Mouse (Mus musculus) forebrain, embryonic 16.5 days (tissue): ENCODE measurements at regions not wholly inside any gene's neighbourhood (a gene's known extent, or its start where the extent isn't known, plus 50 kb on each side); places are given as distances from the start of the nearest gene placed in this dataset.
"Not testable (repeated sequence)": the region's sequence is repeated elsewhere in the genome, so short reads cannot be mapped to it uniquely, and the experiment has no call there.

Source experiments
- ATAC-seq: fragments of 200-750 bp; cut with Nextera tagmentation; 2 replicates; pipeline ENCODE4 v1.8.0; 2017; ENCODE audit warnings: mild to moderate bottlenecking, moderate library complexity
- H3K27ac ChIP-seq: fragments of 300-500 bp; sonication (generic); 2 replicates; pipeline ENCODE4 v1.5.1; 2014; ENCODE audit warnings: low read length, control low read depth
- H3K27me3 ChIP-seq: fragments of 300-500 bp; sonication (generic); replicated peaks from 2 replicates; pipeline ENCODE4 v1.6.1; 2014; ENCODE audit warnings: low read length; ENCODE audit not compliant: control insufficient read depth, insufficient read depth
- H3K36me3 ChIP-seq: fragments of 300-500 bp; sonication (generic); 2 replicates; pipeline ENCODE4 v1.6.1; 2014; ENCODE audit not compliant: control insufficient read depth, insufficient read depth
- H3K4me1 ChIP-seq: fragments of 300-500 bp; sonication (generic); replicated peaks from 2 replicates; pipeline ENCODE4 v1.6.1; 2014; ENCODE audit warnings: low read length; ENCODE audit not compliant: control insufficient read depth, insufficient read depth
- H3K4me2 ChIP-seq: fragments of 300-500 bp; sonication (generic); 2 replicates; pipeline ENCODE4 v1.6.1; 2014; ENCODE audit warnings: mild to moderate bottlenecking, low read length, control low read depth
- H3K4me3 ChIP-seq: fragments of 300-500 bp; sonication (generic); replicated peaks from 2 replicates; pipeline ENCODE4 v1.5.1; 2014; ENCODE audit warnings: mild to moderate bottlenecking, low read length, control low read depth
- H3K9ac ChIP-seq: fragments of 300-500 bp; sonication (generic); replicated peaks from 2 replicates; pipeline ENCODE4 v1.6.1; 2014; ENCODE audit warnings: low read depth, low read length, control low read depth
- H3K9me3 ChIP-seq: fragments of 300-500 bp; sonication (generic); 2 replicates; pipeline ENCODE4 v1.6.1; 2016; ENCODE audit warnings: low read length; ENCODE audit not compliant: control insufficient read depth
- WGBS: fragments of 180-500 bp; shearing (Covaris S2); extraction: QIAGEN DNeasy Blood & Tissue Kit; methylation state at CpG from one replicate; pipeline ENCODE4 v1.1.7; 2014; 5-methylcytosine and 5-hydroxymethylcytosine counted together

GRCm38 (mm10) chr3:60832385-60832784, 170.2 kb upstream of the P2ry1 start:
- no peak for ATAC-seq
- Histone ChIP-seq H3K4me2 (no peak overlapping the region), H3K9ac (no peak overlapping the region), H3K36me3 (no peaks in the 10 kb centered on the region), H3K4me1 (no peaks in the 10 kb centered on the region), H3K4me3 (no peak overlapping the region), H3K27me3 (no peaks in the 10 kb centered on the region), H3K27ac (no peak overlapping the region), H3K9me3 (no peaks in the 10 kb centered on the region)
- 92% methylated on average over 4 of the region's 4 CpGs for WGBS

DNA sequence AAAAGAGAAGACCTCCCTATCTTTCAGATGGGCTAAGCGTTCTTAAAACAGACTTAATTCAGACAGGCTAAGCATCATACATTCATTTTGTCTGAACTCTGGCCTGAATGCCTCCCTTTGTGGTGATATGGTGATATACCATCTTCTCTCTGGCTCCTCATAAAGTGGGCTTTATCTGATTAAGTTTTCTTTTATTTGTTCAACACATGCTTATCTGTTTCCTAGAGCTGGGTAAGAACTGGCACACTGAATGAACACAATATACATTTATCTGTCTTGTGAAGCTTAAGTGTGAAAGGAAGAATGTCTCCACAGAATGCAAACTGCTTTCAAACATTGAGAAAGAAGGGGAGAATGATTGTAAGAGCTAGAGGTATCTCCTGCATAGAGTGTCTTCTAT, 160.7 kb upstream of the P2ry1 start:
- H3K36me3 ChIP-seq = no peaks in the 10 kb centered on the region
- no peaks in the 10 kb centered on the region for H3K9me3 ChIP-seq
- 98% methylated on average over 1 of the region's 1 CpGs for WGBS
- no peak overlapping the region for H3K4me2 ChIP-seq
- no peak overlapping the region for H3K27ac ChIP-seq
- no peak for ATAC-seq
- H3K4me1 ChIP-seq = no peaks in the 10 kb centered on the region
- H3K4me3 ChIP-seq = no peak overlapping the region
- H3K9ac ChIP-seq = no peak overlapping the region
- H3K27me3 ChIP-seq = no peaks in the 10 kb centered on the region

- whole genome bisulfite sequencing = 78% methylated on average over 2 of the region's 2 CpGs
- ATAC-seq = no peak
- no peaks in the 10 kb centered on the region for H3K36me3 ChIP-seq
- no peaks in the 10 kb centered on the region for H3K27me3 ChIP-seq
- no peak overlapping the region for H3K4me2 ChIP-seq
- H3K9ac ChIP-seq = no peak overlapping the region
- no peaks in the 10 kb centered on the region for H3K9me3 ChIP-seq
- H3K4me3 ChIP-seq = no peak overlapping the region
- no peaks in the 10 kb centered on the region for H3K4me1 ChIP-seq
- H3K27ac ChIP-seq = no peak overlapping the region
Observed at GRCm38 (mm10) chr3:60845293-60845692, 157.3 kb upstream of the P2ry1 start.

DNA sequence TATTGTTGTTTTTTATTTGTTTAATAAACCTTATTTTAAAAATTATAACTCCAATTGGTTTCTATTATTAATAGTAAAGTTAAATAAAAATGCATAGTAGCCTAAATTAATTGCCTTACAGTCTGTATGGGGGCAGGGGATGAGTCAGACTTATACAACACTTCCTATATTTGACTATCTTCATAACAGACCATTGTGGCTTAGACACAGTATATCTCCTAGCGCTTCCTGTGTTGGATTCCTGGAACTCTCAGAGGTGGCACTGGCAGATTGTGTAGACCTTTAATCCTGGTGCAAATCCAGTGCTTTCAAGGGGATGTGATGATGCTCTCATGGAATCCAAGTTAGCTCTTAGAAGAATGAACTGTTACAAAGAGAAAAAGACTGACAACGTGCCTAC, 154.2 kb upstream of the P2ry1 start:
- H3K27ac ChIP-seq = no peak overlapping the region
- WGBS = 92% methylated on average over 2 of the region's 2 CpGs

GRCm38 (mm10) chr3:60853773-60854172, 148.8 kb upstream of the P2ry1 start:
- no peak for ATAC-seq
- 35% methylated on average over 5 of the region's 5 CpGs for WGBS
- no peak overlapping the region for H3K27ac ChIP-seq
- no peaks in the 10 kb centered on the region for H3K9me3 ChIP-seq
- H3K4me1 ChIP-seq = no peaks in the 10 kb centered on the region
- no peaks in the 10 kb centered on the region for H3K27me3 ChIP-seq
- no peak overlapping the region for H3K4me3 ChIP-seq
- no peak overlapping the region for H3K4me2 ChIP-seq
- H3K36me3 ChIP-seq = no peaks in the 10 kb centered on the region
- no peak overlapping the region for H3K9ac ChIP-seq

More for the DNA sequence above, 154.2 kb upstream of the P2ry1 start:
- Histone ChIP-seq H3K4me1 (no peaks in the 10 kb centered on the region), H3K9me3 (no peaks in the 10 kb centered on the region), H3K4me2 (no peak overlapping the region), H3K27me3 (no peaks in the 10 kb centered on the region), H3K36me3 (no peaks in the 10 kb centered on the region), H3K4me3 (no peak overlapping the region), H3K9ac (no peak overlapping the region)
- ATAC-seq = no peak

- Histone ChIP-seq H3K36me3 (no peaks in the 10 kb centered on the region), H3K9me3 (no peaks in the 10 kb centered on the region), H3K27me3 (no peaks in the 10 kb centered on the region), H3K9ac (no peak overlapping the region), H3K4me1 (no peaks in the 10 kb centered on the region), H3K4me2 (no peak overlapping the region), H3K4me3 (no peak overlapping the region), H3K27ac (no peak overlapping the region)
- 54% methylated on average over 2 of the region's 2 CpGs for WGBS
- ATAC-seq = no peak
Observed at GRCm38 (mm10) chr3:60855734-60856133, 146.9 kb upstream of the P2ry1 start.

DNA sequence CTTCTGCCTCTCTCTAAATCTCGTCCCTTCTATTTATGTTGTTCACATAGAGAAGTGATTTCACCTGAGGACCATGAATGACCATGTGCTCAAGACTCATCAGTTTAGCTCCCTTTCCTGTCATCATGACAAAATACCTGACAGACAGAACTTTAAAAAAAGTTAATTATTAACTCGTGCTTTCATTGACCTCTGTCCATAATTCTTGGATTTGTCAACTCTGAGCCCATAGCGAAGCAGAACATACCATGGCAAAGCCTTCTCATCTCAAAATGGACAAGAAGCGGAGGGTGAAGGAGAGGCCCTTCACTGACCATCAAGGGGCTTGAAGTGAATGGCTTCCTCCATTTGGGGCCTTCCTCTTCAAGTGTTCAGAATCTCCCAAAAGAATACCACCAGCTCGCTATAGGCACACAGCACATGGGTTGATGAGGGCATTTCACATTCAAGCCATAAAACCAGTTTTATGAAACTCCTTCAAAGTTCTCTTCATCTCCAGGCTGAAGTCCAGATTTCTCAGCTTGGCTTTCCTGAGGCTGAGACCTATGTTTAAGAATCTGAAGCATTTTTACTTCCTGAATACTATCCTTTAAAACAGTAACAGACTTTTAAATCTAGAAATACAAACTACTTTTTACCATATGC, 144.0 kb upstream of the P2ry1 start:
- Histone ChIP-seq H3K9ac (no peak overlapping the region), H3K27ac (no peak overlapping the region), H3K36me3 (no peaks in the 10 kb centered on the region), H3K9me3 (no peaks in the 10 kb centered on the region), H3K4me3 (no peak overlapping the region), H3K4me2 (no peak overlapping the region), H3K27me3 (no peaks in the 10 kb centered on the region), H3K4me1 (no peaks in the 10 kb centered on the region)
- ATAC-seq = no peak
- WGBS = 88% methylated on average over 5 of the region's 5 CpGs

- WGBS = 85% methylated on average over 3 of the region's 3 CpGs
- Histone ChIP-seq H3K27me3 (no peaks in the 10 kb centered on the region), H3K4me1 (no peaks in the 10 kb centered on the region), H3K9me3 (no peaks in the 10 kb centered on the region), H3K4me3 (no peak overlapping the region), H3K4me2 (no peak overlapping the region), H3K9ac (no peak overlapping the region), H3K36me3 (no peaks in the 10 kb centered on the region), H3K27ac (no peak overlapping the region)
- ATAC-seq = no peak
Observed at GRCm38 (mm10) chr3:60859119-60859515, 143.5 kb upstream of the P2ry1 start.

DNA sequence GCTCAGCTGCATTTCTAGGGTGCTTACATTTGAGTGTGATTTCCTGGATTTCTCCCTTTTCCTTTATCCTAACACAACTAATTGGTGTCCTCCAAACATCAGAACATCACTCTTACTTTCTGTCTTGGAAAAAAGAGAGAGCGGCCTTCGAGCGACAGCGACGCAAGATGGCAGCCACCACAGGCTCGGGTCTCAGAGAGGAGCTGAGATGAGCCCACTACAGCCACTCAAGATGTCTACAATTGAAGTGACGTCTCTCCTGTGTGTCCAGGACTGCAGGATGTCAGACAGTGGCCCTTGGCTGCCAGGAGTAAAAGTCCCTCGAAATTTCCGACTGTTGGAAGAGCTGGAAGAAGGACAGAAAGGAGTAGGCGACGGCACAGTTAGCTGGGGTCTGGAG, 125.7 kb upstream of the P2ry1 start:
- not testable (repeated sequence) for ATAC-seq, H3K27ac ChIP-seq
- 96% methylated on average over 11 of the region's 11 CpGs for WGBS

GRCm38 (mm10) chr3:60878880-60879279, 123.7 kb upstream of the P2ry1 start:
- ATAC-seq = no peak
- H3K4me3 ChIP-seq = no peak overlapping the region
- no peaks in the 10 kb centered on the region for H3K36me3 ChIP-seq
- H3K9me3 ChIP-seq = no peaks in the 10 kb centered on the region
- WGBS = 91% methylated on average over 3 of the region's 3 CpGs
- H3K4me2 ChIP-seq = no peak overlapping the region
- H3K4me1 ChIP-seq = no peaks in the 10 kb centered on the region
- no peak overlapping the region for H3K9ac ChIP-seq
- H3K27ac ChIP-seq = no peak overlapping the region
- no peaks in the 10 kb centered on the region for H3K27me3 ChIP-seq

More for the DNA sequence above, 125.7 kb upstream of the P2ry1 start:
- H3K9me3 ChIP-seq, H3K27me3 ChIP-seq, H3K4me3 ChIP-seq, H3K9ac ChIP-seq, H3K4me2 ChIP-seq, H3K4me1 ChIP-seq, H3K36me3 ChIP-seq: not testable (repeated sequence)
